Mouse (Mus musculus) olfactory bulb, adult 2 months (tissue): ENCODE data around the gene Atp2b4. TPM values are rescaled to one million over a fixed set of nuclear protein-coding genes. Genes with fewer than 3 reads are reported as not detected.

ENCODE experiments used
- H3K27ac ChIP-seq: fragments of 200-500 bp; 2 replicates; pipeline ENCODE4 v1.5.1; 2012; ENCODE audit warnings: low read depth, low read length; ENCODE audit not compliant: insufficient read depth
- H3K4me1 ChIP-seq: fragments of 200-500 bp; 2 replicates; pipeline ENCODE4 v1.6.1; 2012; ENCODE audit warnings: low read length; ENCODE audit not compliant: control insufficient read depth, insufficient read depth
- H3K4me3 ChIP-seq: fragments of 200-500 bp; 2 replicates; pipeline ENCODE4 v1.5.1; 2012; ENCODE audit warnings: mild to moderate bottlenecking, low read depth, low read length, moderate library complexity; ENCODE audit not compliant: insufficient read depth
- CTCF ChIP-seq: fragments of 200-500 bp; IDR thresholded peaks from 2 replicates; pipeline ENCODE4 v1.5.1; 2012; ENCODE audit warnings: low read depth, mild to moderate bottlenecking, low read length, moderate library complexity; ENCODE audit not compliant: insufficient read depth
- POLR2A ChIP-seq: fragments of 200-500 bp; IDR thresholded peaks from 2 replicates; pipeline ENCODE4 v1.6.1; 2012; ENCODE audit warnings: mild to moderate bottlenecking, low read depth, low read length, moderate library complexity; ENCODE audit not compliant: insufficient read depth
- WGBS: fragments of 180-500 bp; shearing (Covaris S2); methylation state at CpG from one replicate; pipeline ENCODE4 v1.1.7; 2018; 5-methylcytosine and 5-hydroxymethylcytosine counted together
- polyA plus RNA-seq: library from polyadenylated mRNA; stranded (reverse); fragments of >200 nt; gene quantifications from 2 replicates; pipeline ENCODE4 v1.2.4, GENCODE M21; 2012; ENCODE audit warnings: low replicate concordance; ENCODE audit not compliant: missing spikeins, insufficient read depth, insufficient read length

The Atp2b4 gene
- polyA plus RNA-seq, 1 experiment = not detected

DNA sequence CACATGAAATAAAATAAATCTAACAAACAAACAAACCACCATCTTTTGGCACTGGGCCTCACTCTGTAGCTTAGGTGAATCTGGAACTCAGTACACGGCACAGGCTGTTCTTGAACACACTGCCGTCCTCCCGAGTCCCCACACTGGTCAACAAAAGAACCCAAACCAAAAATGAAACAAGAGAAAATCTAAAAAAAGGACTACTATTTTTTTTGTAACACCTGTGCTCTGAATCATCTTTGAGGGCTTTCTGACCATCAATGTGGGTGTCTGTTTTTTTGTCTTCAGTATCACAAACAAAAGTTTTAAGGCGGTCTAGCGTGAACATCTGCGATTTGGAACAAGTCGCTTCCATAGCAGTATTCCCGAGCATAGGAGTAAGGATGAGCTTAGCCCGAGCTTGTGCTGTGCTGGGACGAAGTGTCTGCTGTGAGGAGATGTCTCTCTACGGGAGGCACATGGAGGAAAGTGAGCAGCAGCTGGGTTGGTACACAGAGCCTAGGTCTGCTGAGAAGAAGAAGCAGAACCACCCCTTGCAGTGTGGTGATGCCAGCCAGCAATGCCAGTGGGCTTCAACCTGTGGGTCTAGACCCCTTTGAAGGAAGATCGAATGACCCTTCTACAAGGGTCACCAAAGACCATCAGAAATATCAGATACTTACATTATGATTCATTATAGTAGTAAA is 102.8 kb downstream of the Atp2b4 start:
- Histone ChIP-seq H3K27ac (no peak overlapping the region), H3K4me1 (peaks cover 15% of the 10 kb centered on the region), H3K4me3 (no peak overlapping the region)
- WGBS = 88% methylated on average over 12 of the region's 12 CpGs
- TF ChIP-seq POLR2A (no peak), CTCF (no peak)

DNA sequence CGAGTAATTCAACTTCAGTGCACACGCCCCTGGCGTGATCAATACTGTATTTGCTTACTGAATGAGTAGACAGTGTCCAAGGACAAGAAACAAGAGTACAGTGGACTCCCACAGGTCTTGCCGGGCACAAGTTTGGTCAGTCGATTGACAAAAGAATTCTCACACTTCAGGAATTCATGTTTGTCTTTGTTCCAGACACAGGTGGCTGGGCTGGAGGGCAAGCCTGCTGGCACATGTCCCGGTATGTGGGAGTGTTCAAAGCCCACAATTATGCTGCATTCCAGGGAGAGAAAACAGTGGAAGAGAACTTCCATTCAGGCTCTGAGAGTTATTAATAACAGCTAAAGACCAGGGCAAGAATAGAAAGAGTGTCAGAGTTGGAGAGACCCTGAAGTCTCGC is 104.9 kb downstream of the Atp2b4 start:
- Histone ChIP-seq H3K4me3 (no peak overlapping the region), H3K4me1 (peaks cover 15% of the 10 kb centered on the region), H3K27ac (no peak overlapping the region)
- TF ChIP-seq CTCF = no peak
- TF ChIP-seq POLR2A = no peak
- WGBS = 10% methylated on average over 7 of the region's 7 CpGs

DNA sequence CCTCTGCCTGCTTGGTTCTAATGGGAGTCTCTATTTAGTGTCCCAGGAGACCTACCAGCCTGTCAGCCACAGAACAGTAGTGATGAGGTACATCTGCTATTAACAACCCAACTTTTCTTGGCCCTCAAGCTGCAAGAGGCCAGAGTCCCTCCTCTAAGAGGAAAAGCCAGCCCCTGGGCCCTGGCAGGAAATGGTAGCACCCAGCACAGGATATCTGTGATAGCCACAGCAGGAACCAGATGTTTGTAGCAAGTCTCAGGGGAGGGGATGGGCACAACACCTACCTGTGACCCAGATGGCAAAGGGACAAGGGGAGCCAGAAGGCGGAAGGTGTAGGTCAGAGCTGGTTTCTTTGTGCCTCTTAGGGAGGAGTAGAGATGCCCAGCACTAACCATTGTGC is 106.0 kb downstream of the Atp2b4 start:
- 86% methylated on average over 1 of the region's 1 CpGs for WGBS

DNA sequence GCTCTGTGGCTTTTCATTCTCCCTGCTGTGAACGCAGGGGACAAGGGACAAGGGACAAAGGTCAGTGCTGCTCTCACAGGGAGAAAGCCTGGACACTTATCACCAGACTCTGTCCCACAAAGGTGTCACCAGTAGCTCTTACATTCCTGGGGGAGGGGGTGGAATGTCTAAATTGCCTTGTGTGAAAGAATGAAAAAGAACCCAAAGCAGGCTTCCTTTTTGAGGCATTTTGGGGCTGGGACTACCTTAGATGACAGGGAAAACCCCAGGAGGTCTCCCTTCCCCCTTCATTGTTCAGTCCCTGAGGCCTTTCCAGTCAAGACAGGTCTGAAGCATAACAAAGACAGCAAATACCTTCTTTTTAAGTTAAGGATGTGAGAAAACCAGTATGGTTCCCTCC is 106.5 kb downstream of the Atp2b4 start:
- Histone ChIP-seq H3K4me3 (no peak overlapping the region), H3K4me1 (peaks cover 15% of the 10 kb centered on the region), H3K27ac (no peak overlapping the region)
- WGBS = 52% methylated on average over 1 of the region's 1 CpGs
- TF ChIP-seq CTCF = no peak

More for the DNA sequence above, 106.0 kb downstream of the Atp2b4 start:
- Histone ChIP-seq H3K4me1 (peaks cover 15% of the 10 kb centered on the region), H3K27ac (no peak overlapping the region), H3K4me3 (no peak overlapping the region)
- TF ChIP-seq CTCF = no peak
- no peak for TF ChIP-seq POLR2A

DNA sequence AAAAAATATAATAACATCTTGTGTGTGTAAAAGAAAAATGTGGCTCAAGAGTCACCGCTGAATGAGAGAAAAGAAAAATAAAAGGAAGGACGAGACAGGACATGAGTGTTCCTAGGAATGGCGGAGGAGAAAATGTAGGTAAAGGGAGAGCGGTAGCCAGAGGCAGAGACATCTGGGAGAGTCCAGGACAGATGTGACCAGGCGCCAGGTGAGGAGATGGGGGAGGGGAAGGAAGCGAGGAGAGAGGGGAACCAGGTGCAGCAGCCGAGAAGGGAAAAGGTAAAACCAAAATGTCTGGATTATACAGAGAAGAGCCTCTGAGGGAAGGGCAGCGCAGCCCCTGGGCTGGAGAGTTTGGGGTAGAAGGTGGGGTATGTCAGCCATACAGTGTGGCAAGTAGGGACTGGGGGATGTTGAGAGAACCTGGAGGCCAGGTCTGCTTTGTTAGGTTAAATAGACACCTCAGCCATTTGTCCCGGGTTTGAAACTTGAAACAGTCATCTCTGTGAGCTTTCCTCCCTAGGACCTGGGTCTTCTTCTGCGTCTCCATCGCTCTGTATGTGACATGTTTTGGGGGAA is 107.2 kb downstream of the Atp2b4 start:
- H3K4me1 ChIP-seq = peaks cover 15% of the 10 kb centered on the region
- TF ChIP-seq POLR2A (no peak), CTCF (no peak)
- 85% methylated on average over 11 of the region's 11 CpGs for WGBS
- H3K27ac ChIP-seq = no peak overlapping the region
- no peak overlapping the region for H3K4me3 ChIP-seq

DNA sequence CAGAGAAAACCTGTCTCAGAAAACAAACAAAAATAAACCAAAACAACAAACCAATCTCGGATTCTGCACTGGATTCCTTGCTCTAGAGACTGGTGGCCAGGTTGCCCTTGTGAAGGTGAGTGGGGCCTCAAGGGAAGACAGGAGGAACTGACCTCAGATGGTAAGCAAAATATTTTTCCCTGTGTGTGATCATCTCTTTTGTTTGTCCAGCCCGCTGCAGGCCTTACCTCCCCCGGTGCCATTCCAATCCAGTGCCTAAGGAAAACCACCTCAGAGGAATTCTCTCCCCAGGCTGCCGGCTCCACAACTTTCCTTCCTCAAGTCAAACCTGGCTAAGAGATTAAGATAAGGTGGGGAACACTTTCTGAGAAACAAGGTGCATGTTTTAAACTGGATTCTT is 108.6 kb downstream of the Atp2b4 start:
- peaks cover 12% of the 10 kb centered on the region for H3K4me1 ChIP-seq
- TF ChIP-seq CTCF = no peak
- TF ChIP-seq POLR2A = no peak
- WGBS = 68% methylated on average over 4 of the region's 4 CpGs
- no peak overlapping the region for H3K4me3 ChIP-seq
- no peak overlapping the region for H3K27ac ChIP-seq

DNA sequence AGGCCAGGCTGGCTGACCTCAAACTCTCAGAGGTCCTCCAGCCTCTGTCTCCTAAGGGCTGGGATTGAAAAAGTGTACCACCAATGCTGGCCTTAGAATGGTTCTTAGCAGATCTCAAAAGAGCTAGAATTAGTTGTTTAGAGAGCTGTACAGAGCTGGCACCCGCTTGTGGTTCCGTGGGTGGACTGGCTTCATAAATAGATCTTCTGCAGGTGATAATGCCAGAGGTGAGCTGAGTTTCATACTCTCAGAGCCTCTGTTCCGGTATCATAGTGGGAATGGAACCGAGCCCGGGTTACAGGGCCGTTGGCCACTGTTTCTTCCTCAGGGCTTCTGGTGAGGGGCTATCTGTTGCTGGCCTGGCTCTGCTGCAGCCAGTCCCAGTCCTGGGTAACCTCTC is 109.8 kb downstream of the Atp2b4 start:
- Histone ChIP-seq H3K27ac (no peak overlapping the region), H3K4me3 (no peak overlapping the region), H3K4me1 (peaks cover 6% of the 10 kb centered on the region)
- WGBS = 91% methylated on average over 6 of the region's 6 CpGs
- TF ChIP-seq CTCF (no peak), POLR2A (no peak)

DNA sequence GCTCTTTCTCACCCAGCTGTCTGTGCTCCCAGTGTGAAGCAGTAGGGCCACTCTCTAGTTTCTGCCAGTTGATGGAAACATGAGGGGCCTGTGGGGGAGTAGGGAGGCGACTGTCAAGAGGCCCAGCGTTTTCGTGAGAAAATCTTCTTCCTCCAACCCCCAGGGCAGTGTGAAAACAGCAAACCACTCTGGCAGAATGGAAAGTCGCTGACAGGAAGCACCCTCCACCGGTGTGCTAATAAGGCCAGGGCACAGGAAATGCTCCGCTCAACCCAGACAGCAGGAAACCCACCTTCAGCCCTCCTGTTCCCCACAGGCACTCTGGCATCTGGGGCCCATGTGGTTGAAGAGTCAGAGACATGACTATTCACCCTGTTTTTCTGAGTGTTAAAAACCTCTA is 110.9 kb downstream of the Atp2b4 start, which contains the start of gene Lax1:
Gene Lax1 (minus strand): TSS at position 212 of the 400 bp plus-strand sequence.
- 74% methylated on average over 6 of the region's 6 CpGs for WGBS
- H3K4me3 ChIP-seq = no peak within 1 kb of the TSS
- peaks cover 5% of the 10 kb centered on the region for H3K4me1 ChIP-seq
- TF ChIP-seq POLR2A (no peak), CTCF (no peak)
- no peak within 1 kb of the TSS for H3K27ac ChIP-seq

DNA sequence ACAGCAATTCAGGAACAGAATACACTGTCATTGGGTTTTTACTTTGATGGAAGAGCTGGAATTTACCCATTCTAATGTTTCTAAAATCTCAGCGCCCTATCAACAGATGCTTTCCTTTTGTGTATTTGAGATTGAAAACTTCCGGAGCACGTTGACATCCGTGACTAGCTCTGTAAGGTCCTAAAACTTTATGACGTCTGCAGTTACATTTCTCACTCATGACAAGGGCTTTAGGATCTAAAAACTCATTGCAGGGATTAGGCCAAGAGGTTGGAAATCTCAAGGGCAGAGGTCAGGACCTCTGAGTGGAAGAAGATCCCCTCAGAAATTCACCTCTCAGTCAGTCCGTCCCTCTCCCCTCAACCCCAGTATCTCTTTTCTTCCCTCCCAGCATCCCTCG is 112.5 kb downstream of the Atp2b4 start:
- WGBS = 87% methylated on average over 7 of the region's 7 CpGs
- TF ChIP-seq CTCF = no peak
- no peak for TF ChIP-seq POLR2A

More for the DNA sequence above, 112.5 kb downstream of the Atp2b4 start:
- H3K27ac ChIP-seq = no peak overlapping the region
- H3K4me3 ChIP-seq = no peak overlapping the region
- peaks cover 4% of the 10 kb centered on the region for H3K4me1 ChIP-seq
